Mouse (Mus musculus): ENCODE results near the gene Kptn. TPM values are rescaled to one million over a fixed set of nuclear protein-coding genes. Genes with fewer than 3 reads are reported as not detected.

The Kptn gene
- total RNA-seq, 2 experiments from 2014 or later, result 24.9 to 25.4 TPM

DNA sequence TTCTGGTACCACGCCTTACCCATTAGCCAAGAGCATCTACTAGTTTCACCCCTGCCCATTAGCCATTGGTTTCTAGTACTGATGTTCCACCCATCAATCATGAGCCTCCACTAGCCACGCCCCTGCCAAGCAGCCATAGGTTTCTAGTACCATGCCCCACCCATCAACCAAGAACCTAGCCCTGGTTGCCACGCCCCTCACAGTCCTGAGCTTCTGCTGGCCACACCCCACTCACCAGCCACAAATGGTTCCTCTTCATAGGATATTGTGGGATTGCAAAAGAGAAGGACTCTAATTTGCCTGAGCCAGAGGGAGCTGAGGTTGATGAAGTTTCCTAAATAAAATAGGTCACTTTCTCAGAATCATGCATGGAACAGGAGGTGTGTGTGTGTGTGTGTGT lies 41.0 kb downstream of the Kptn start:
- DNase-seq, result no peak

DNA sequence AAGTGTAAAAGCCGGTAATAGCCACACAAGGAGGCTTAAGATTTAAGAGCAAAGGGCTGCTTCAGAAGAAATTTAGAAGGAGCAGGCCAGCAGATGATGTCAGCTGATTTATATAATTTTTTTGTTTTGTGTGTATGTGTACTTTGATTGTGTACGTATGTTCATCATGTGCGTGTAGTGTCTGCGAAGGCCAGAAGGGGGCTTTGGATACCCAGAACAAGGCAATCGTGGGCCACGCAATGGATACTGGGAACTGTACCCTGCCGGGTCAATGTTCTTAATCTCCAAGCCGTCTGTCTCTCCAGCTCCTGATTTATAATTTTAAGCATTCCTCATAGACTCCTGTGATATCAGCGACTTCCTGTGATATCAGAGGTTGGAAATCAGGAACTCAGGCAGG lies 41.6 kb downstream of the Kptn start:
- no peak for DNase-seq

DNA sequence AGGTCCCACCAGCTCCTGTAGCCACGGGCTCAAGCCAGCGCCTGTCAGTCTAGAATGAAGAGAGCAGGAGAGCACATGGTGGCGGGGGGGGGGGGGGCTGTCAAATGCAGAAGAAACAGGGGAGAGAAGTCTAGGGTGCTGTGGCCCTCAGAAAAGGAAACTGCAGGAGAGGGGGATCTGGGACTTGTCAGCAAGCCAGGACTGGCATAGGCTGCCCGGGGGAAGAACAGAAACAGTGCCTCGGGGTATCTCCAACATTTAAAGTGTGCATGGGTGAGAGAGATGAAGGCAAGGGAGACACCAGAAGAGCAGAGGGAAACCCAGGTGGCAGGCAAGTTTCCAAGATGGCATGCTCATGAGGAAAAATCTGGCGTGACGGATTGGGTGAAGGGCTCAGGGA lies 42.3 kb downstream of the Kptn start:
- no peak for DNase-seq

DNA sequence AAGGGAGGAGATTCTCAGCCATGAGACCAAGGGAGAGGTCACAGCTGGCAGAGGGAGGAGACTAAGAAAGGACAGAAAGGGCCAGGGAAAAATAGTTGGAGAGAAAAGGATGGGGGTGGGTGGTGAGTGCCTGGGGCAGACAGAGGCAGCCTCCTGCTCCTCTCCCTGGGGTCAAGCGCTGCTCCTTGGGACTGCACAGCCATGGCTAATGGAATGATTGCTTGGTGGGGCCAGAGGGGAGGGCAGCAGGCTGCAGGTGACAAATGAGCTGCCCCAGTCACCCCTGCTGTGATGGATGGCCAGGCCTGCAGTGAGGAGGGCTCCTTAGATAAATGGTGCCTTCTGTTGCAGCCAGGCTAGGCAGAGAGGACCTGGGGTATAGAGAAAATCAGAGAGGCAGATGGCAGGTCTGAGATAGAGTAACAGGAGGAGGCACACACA lies 52.5 kb downstream of the Kptn start:
- no peak for DNase-seq

DNA sequence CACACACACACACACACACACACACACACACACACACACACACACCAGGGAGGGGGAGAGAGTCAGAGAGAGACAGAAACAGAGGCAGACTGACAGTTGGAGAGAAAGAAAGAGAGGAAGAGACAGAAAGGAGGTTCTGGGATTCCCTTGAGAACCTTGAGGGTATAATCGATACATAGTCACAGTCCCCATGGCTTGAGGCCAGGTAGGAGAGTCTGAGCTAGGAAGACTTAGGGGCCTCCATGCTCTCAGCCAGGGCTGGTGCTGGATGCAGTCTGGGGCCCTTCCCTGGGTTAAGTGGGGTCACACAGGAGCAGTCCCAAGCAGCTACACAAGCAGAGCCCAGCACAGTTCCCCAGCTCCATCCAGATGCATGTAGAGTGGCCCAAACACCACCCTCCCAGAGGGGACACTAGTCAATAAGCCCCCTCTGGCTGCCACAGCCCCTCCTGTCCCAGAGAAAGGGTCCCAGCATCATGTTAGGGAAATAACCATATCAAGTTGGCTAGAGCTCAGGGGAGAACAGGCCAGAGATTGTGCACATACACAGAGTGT lies 53.0 kb downstream of the Kptn start:
- DNase-seq, result no peak

DNA sequence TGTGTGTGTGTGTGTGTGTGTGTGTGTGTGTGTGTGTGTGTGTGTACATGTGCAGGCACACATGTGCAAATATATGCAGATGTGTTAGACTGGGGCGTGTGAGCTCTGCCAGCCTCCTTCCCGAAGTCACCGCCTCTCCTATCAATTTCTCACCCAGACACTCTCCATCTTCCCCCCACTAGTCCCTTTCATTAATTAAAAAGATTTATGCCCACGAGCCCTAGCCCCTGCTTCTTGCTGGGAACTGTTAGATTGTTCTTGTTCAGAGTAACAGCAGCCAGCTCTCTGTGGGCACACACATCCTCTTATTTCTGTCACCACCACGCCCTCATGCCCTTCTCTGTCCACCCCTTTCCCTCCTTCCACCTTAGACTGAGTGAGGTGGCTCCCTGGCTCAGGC lies 53.5 kb downstream of the Kptn start:
- no peak for DNase-seq

DNA sequence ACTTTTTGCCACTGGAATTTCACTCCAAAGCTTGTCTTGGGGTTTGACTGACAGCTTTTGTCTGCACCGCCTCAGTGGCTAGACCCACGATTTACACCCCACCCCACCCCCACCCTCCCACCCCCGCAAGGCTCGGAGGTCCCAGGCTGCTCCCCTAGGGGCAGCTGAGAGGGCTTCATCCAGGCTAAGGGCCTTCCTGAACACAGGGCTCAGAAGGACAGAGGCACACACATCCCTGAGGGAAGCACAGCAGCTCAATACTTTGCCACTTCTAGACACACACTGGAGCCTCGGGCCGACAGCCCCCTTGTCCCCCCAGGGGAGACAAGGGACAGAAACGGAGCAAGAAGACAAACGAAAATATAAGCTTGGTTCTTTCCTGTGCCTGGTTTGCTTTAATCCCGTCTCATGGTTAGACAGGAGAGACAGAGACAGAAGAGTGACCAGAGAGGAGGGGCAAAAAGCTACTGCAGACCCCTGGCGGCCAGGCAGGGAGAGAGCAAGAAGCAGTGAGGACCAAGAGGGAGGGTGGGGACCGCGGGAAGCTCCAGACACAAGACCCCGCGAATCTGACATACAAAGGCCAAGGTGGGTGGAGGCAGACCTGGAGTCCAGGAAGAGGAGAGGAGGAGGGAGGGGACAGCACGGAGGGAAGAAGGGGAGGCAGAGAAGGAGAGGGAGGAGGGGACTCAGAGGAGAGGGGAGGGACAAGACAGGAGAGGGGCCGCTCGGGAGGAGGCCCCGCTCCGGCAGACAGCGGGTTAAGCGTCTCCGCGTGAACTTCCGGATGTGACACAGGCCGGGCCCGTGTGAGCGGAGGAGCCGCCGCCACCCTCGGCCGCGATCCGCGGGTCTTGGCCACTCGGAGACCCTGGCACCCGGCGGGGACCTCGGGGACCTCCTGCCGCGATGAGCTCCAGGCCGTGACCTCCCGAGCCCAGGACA lies 55.2 kb downstream of the Kptn start, which contains the start of gene Meis3:
Meis3 (plus strand) TSS at position 494 of the 945 bp plus-strand sequence.
- DNase-seq, result peak; percentile 68

DNA sequence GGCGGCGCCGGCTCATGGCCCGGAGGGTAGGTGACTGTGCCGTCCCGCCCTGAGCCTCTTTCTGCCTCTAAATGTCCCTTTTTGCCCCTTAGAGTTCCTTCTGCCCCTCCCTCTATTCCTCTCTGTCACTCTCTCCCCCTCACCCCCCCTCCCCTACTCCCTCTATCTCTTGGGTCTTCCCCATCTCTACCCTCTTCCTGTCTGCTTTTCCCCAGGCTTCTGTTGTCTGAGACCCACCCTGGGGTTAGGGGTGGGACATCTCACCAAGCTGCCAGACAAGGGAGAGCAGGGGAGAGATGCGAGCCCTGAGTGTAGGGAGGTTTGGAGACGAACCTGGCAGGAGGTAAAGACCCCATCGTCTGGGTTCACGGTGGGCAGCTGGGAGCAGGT lies 55.8 kb downstream of the Kptn start:
- no peak for DNase-seq

Other genes starting within 250 kb of the Kptn start
- not detected for gene Crx, start 239.9 kb upstream of the Kptn start, total RNA-seq (2021)
- gene Crxos, start 237.3 kb upstream of the Kptn start, total RNA-seq (2021), result under 1 TPM in 1 of 2 experiments, not detected in 1; 0.42 TPM
- 100 to 1,000 TPM; 187 to 228 TPM for gene Selenow, start 197.5 kb upstream of the Kptn start, total RNA-seq (2021)
- 100 to 1,000 TPM; 198 to 201 TPM for gene Nop53, start 173.8 kb upstream of the Kptn start, total RNA-seq (2021)
- 100 to 1,000 TPM; 140 to 156 TPM for gene Ehd2, start 152.3 kb upstream of the Kptn start, total RNA-seq (2021)
- 10 to 100 TPM in 1 of 2 experiments, 1 to 10 TPM in 1; 8.5 to 11.0 TPM for gene Bicra, start 72.0 kb upstream of the Kptn start, total RNA-seq (2021)
- under 1 TPM; 0.09 TPM for gene Zfp541, start 58.1 kb upstream of the Kptn start, total RNA-seq (2021)
- gene Napa, start 21.4 kb upstream of the Kptn start, total RNA-seq (2021), result 100 to 1,000 TPM; 106 to 109 TPM
- gene Slc8a2, start 9.9 kb downstream of the Kptn start, total RNA-seq (2021), result 1 to 10 TPM; 3.0 to 3.8 TPM
- 10 to 100 TPM in 1 of 2 experiments, 1 to 10 TPM in 1; 9.6 to 12.2 TPM for gene Meis3, start 55.2 kb downstream of the Kptn start, total RNA-seq (2021)
- gene Dhx34, start 102.1 kb downstream of the Kptn start, total RNA-seq (2021), result 10 to 100 TPM; 10.4 to 14.9 TPM
- gene C5ar2, start 124.3 kb downstream of the Kptn start, total RNA-seq (2021), result under 1 TPM; 0.36 to 0.67 TPM
- 1 to 10 TPM; 2.7 to 3.9 TPM for gene C5ar1, start 139.6 kb downstream of the Kptn start, total RNA-seq (2021)
- gene Inafm1, start 153.7 kb downstream of the Kptn start, total RNA-seq (2021), result 10 to 100 TPM; 20.4 to 24.2 TPM
- gene Ccdc9, start 166.9 kb downstream of the Kptn start, total RNA-seq (2021), result 10 to 100 TPM; 54.7 to 67.5 TPM
- 10 to 100 TPM in 1 of 2 experiments, 1 to 10 TPM in 1; 7.9 to 13.9 TPM for gene Bbc3, start 188.5 kb downstream of the Kptn start, total RNA-seq (2021)

Data from adrenal gland, postnatal 10 days (tissue).